Comparison of ENCODE assay signal across 9 mouse cellular contexts in genomic region chr13:49362804-49363203, GRCm38 (mm10). TPM values are rescaled to one million over a fixed set of nuclear protein-coding genes. Genes with fewer than 3 reads are reported as not detected.
DNase-seq lines count a peak whose midpoint lies in the region; ATAC-seq and TF ChIP-seq lines count a peak whose summit lies in the region.
"Had no signal": no experiment of that assay in that cellular context is flagged by ENCODE, and none has a peak within 500 bp of the region (broad histone marks: within the 10 kb centered on the region; RNA-seq: fewer than 3 reads in every experiment).

No protein-coding gene starts in this region.

- TF ChIP-seq CTCF in gastrocnemius, adult 2 months (IDR thresholded peaks at IDR 0.05) = no peak
- no peak for TF ChIP-seq CTCF in hindbrain, postnatal 0 days (IDR thresholded peaks at IDR 0.05; ENCODE audit: low read depth)
- TF ChIP-seq CTCF in thymus, adult 2 months (IDR thresholded peaks at IDR 0.05; ENCODE audit: borderline replicate concordance, control insufficient read depth, extremely low read depth, insufficient read depth, low read length, poor library complexity) = no peak

- no peaks in the 10 kb centered on the region for H3K27me3 ChIP-seq in hindbrain, postnatal 0 days (ENCODE audit: insufficient read depth, low read length)
- no peaks in the 10 kb centered on the region for H3K27me3 ChIP-seq in thymus, adult 2 months (ENCODE audit: control insufficient read depth, insufficient read depth, low read length)
- H3K27me3 ChIP-seq: liver, embryonic 13.5 days had no signal

- peak; percentile 34; the same call in 1 of the 2 replicates for ATAC-seq in hindbrain, postnatal 0 days

- H3K27ac ChIP-seq in gastrocnemius, adult 2 months = peak overlapping the region; percentile 86
- H3K27ac ChIP-seq in hindbrain, postnatal 0 days = peak overlapping the region; percentile 54
- H3K27ac ChIP-seq in thymus, adult 2 months (ENCODE audit: control insufficient read depth, insufficient read depth, low read length) = no peak overlapping the region
- H3K27ac ChIP-seq: liver, embryonic 13.5 days had no signal

- no peak overlapping the region for H3K4me3 ChIP-seq in gastrocnemius, adult 2 months
- H3K4me3 ChIP-seq in hindbrain, postnatal 0 days (ENCODE audit: low read length) = no peak overlapping the region
- H3K4me3 ChIP-seq in thymus, adult 2 months (ENCODE audit: control insufficient read depth, insufficient read depth, low read length) = no peak overlapping the region
- H3K4me3 ChIP-seq: liver, embryonic 13.5 days had no signal

- no peak for DNase-seq in gastrocnemius, adult 2 months
- DNase-seq in gastrocnemius, postnatal 36 days = no peak
- peak; percentile 34 to 37 for DNase-seq in layer of hippocampus, postnatal 14 days (ENCODE audit: low spot score in 2 of 2)
- DNase-seq in layer of hippocampus, adult 9-11 months = no peak
- peak; percentile 22 for DNase-seq in NIH3T3 (ENCODE audit: low read depth)
- no peak for DNase-seq in hindbrain, postnatal 0 days (ENCODE audit: low spot score)
- DNase-seq in thymus, adult 2 months = no peak
- no peak for DNase-seq in liver
- DNase-seq: liver, embryonic 13.5 days had no signal

- 53% methylated on average over 2 of the region's 2 CpGs for WGBS in hindbrain, postnatal 0 days
- WGBS in thymus, adult 2 months = 84% methylated on average over 2 of the region's 2 CpGs

- H3K9me3 ChIP-seq in hindbrain, postnatal 0 days (ENCODE audit: low read length) = no peaks in the 10 kb centered on the region
- H3K9me3 ChIP-seq: liver, embryonic 13.5 days had no signal

- no peak for TF ChIP-seq POLR2A in thymus, adult 2 months (IDR thresholded peaks at IDR 0.05; ENCODE audit: control insufficient read depth, extremely low read depth, insufficient read depth, low read length, poor library complexity)

- intact Hi-C loops in gastrocnemius, adult 2 months (cut with DNase I) = no loop called here
- intact Hi-C loops in gastrocnemius, postnatal 36 days (cut with DNase I) = no loop called here

- peaks cover 16% of the 10 kb centered on the region; the same call in 1 of the 2 replicates for H3K4me1 ChIP-seq in hindbrain, postnatal 0 days (ENCODE audit: insufficient read depth, low read length)
- peaks cover 27% of the 10 kb centered on the region for H3K4me1 ChIP-seq in thymus, adult 2 months (replicated peaks; ENCODE audit: control insufficient read depth, insufficient read depth, low read length)

- no peak overlapping the region for H3K4me2 ChIP-seq in hindbrain, postnatal 0 days (ENCODE audit: low read depth, low read length)
- H3K4me2 ChIP-seq: liver, embryonic 13.5 days had no signal

- H3K9ac ChIP-seq in hindbrain, postnatal 0 days (replicated peaks; ENCODE audit: low read length) = no peak overlapping the region
- H3K9ac ChIP-seq: liver, embryonic 13.5 days had no signal

- no peaks in the 10 kb centered on the region for H3K36me3 ChIP-seq in hindbrain, postnatal 0 days (ENCODE audit: insufficient read depth, low read length)
- H3K36me3 ChIP-seq in thymus, adult 2 months (ENCODE audit: control insufficient read depth, insufficient read depth, low read length) = no peaks in the 10 kb centered on the region

RNA-seq across cellular contexts. Expression of gene Bicd2, which starts 21.4 kb away (rescaled TPM):
- total RNA-seq in gastrocnemius, adult 2 months (2021) = 10 to 100 TPM; 26.0 to 28.5 TPM
- 10 to 100 TPM; 23.3 to 24.5 TPM for total RNA-seq in gastrocnemius, postnatal 36 days (2021)
- 10 to 100 TPM; 47.9 to 48.6 TPM for total RNA-seq in layer of hippocampus, postnatal 14 days (2021)
- total RNA-seq in hindbrain, postnatal 0 days (2014; rRNA removed) = 48.2 and 51.2 TPM in 2 replicates
- polyA plus RNA-seq in hindbrain, postnatal 0 days (2015; fragmentation: Nextera tagmentation; extraction: Ambion mirVana) = 23.3 and 25.1 TPM in 2 replicates
- 47.8 and 51.1 TPM in 2 replicates for polyA plus RNA-seq in thymus, adult 2 months (2012; rRNA removed)

RNA-seq across cellular contexts. Expression of gene Fgd3, which starts 42.7 kb away (rescaled TPM):
- total RNA-seq in gastrocnemius, adult 2 months (2021) = 1 to 10 TPM in 1 of 2 experiments, under 1 TPM in 1; 0.97 to 1.1 TPM
- under 1 TPM; 0.87 to 0.99 TPM for total RNA-seq in gastrocnemius, postnatal 36 days (2021)
- 1 to 10 TPM; 7.3 to 7.9 TPM for total RNA-seq in layer of hippocampus, postnatal 14 days (2021)
- 6.3 and 8.4 TPM in 2 replicates for total RNA-seq in hindbrain, postnatal 0 days (2014; rRNA removed)
- polyA plus RNA-seq in hindbrain, postnatal 0 days (2015; fragmentation: Nextera tagmentation; extraction: Ambion mirVana) = 1.6 TPM in 2 replicates
- 17.8 and 19.2 TPM in 2 replicates for polyA plus RNA-seq in thymus, adult 2 months (2012; rRNA removed)

RNA-seq across cellular contexts. Expression of gene Ippk, which starts 58.2 kb away (rescaled TPM):
- total RNA-seq in gastrocnemius, adult 2 months (2021) = 1 to 10 TPM; 5.6 to 6.3 TPM
- total RNA-seq in gastrocnemius, postnatal 36 days (2021) = 1 to 10 TPM; 5.3 to 5.6 TPM
- 10 to 100 TPM; 21.7 to 22.1 TPM for total RNA-seq in layer of hippocampus, postnatal 14 days (2021)
- 9.2 and 11.9 TPM in 2 replicates for total RNA-seq in hindbrain, postnatal 0 days (2014; rRNA removed)
- polyA plus RNA-seq in hindbrain, postnatal 0 days (2015; fragmentation: Nextera tagmentation; extraction: Ambion mirVana) = 10.2 and 10.8 TPM in 2 replicates
- polyA plus RNA-seq in thymus, adult 2 months (2012; rRNA removed) = 6.7 and 7.1 TPM in 2 replicates

Comparison
In these comparisons a context has a peak if more than half of its experiments do, and no peak if none do; other contexts are left out.
1. DNase-seq: peak in layer of hippocampus, postnatal 14 days (2 of 2) and NIH3T3 (single experiment); none in gastrocnemius, adult 2 months (single experiment), gastrocnemius, postnatal 36 days (0 of 2), layer of hippocampus, adult 9-11 months (single experiment), hindbrain, postnatal 0 days (single experiment), thymus, adult 2 months (single experiment) and liver (single experiment).